Mouse (Mus musculus) bone marrow, adult 2 months (tissue): ENCODE data around the gene Cbll1. TPM values are rescaled to one million over a fixed set of nuclear protein-coding genes. Genes with fewer than 3 reads are reported as not detected.

ENCODE experiments used
- H3K27ac ChIP-seq: fragments of 200-500 bp; 2 replicates; pipeline ENCODE4 v1.5.1; 2012; ENCODE audit warnings: low read depth, mild to moderate bottlenecking, control low read depth, inconsistent platforms, low read length; ENCODE audit not compliant: control insufficient read depth, poor library complexity, insufficient read depth
- H3K4me1 ChIP-seq: fragments of 200-500 bp; 2 replicates; pipeline ENCODE4 v1.6.1; 2011; ENCODE audit warnings: low read length; ENCODE audit not compliant: control insufficient read depth, insufficient read depth
- H3K4me3 ChIP-seq: fragments of 200-500 bp; replicated peaks from 2 replicates; pipeline ENCODE3; 2011; ENCODE audit warnings: mild to moderate bottlenecking, low read depth, low read length, control low read depth; ENCODE audit not compliant: control insufficient read depth
- CTCF ChIP-seq: fragments of 200-500 bp; IDR thresholded peaks from 2 replicates; pipeline ENCODE4 v1.5.1; 2011; ENCODE audit warnings: low read length, control low read depth; ENCODE audit not compliant: control insufficient read depth, insufficient read depth
- POLR2A ChIP-seq: fragments of 200-500 bp; IDR thresholded peaks from 2 replicates; pipeline ENCODE4 v1.6.1; 2011; ENCODE audit warnings: low read depth, mild to moderate bottlenecking, control low read depth, low read length, borderline replicate concordance; ENCODE audit not compliant: control insufficient read depth
- WGBS: fragments of 180-500 bp; shearing (Covaris S2); methylation state at CpG from one replicate; pipeline ENCODE4 v1.1.7; 2018; 5-methylcytosine and 5-hydroxymethylcytosine counted together
- polyA plus RNA-seq: library from polyadenylated mRNA; stranded (reverse); fragments of >200 nt; gene quantifications from 2 replicates; pipeline ENCODE4 v1.2.4, GENCODE M21; 2011; ENCODE audit warnings: low replicate concordance; ENCODE audit not compliant: missing spikeins, insufficient read depth, insufficient read length

The Cbll1 gene
- polyA plus RNA-seq = 6.1 and 7.7 TPM in 2 replicates

GRCm38 (mm10) chr12:31499314-31500131 is at the start of gene Cbll1:
Cbll1 (minus strand) TSS chr12:31499616.
- H3K4me3 ChIP-seq = peak within 1 kb of the TSS; percentile 97
- peaks cover 1% of the 10 kb centered on the region; the same call in 1 of the 2 replicates for H3K4me1 ChIP-seq
- TF ChIP-seq POLR2A = peak; percentile 92
- no peak for TF ChIP-seq CTCF
- H3K27ac ChIP-seq = peak within 1 kb of the TSS; percentile 94
- under 1% methylated on average over 68 of the region's 68 CpGs for WGBS

- Histone ChIP-seq H3K27ac (no peak overlapping the region), H3K4me1 (no peaks in the 10 kb centered on the region), H3K4me3 (no peak overlapping the region)
- 8% methylated on average over 1 of the region's 1 CpGs for WGBS
- TF ChIP-seq POLR2A (no peak), CTCF (no peak)
Observed at GRCm38 (mm10) chr12:31546061-31546460, 46.6 kb upstream of the Cbll1 start.

GRCm38 (mm10) chr12:31545219-31545618 is 45.8 kb upstream of the Cbll1 start:
- TF ChIP-seq POLR2A = no peak
- TF ChIP-seq CTCF = no peak
- Histone ChIP-seq H3K4me3 (no peak overlapping the region), H3K4me1 (no peaks in the 10 kb centered on the region), H3K27ac (no peak overlapping the region)
- 54% methylated on average over 2 of the region's 2 CpGs for WGBS

- 69% methylated on average over 5 of the region's 5 CpGs for WGBS
- no peak overlapping the region for H3K4me3 ChIP-seq
- no peaks in the 10 kb centered on the region for H3K4me1 ChIP-seq
- no peak overlapping the region for H3K27ac ChIP-seq
- no peak for TF ChIP-seq CTCF
- TF ChIP-seq POLR2A = no peak
Observed at GRCm38 (mm10) chr12:31541541-31541940, 42.1 kb upstream of the Cbll1 start.

- Histone ChIP-seq H3K27ac (no peak overlapping the region), H3K4me1 (no peaks in the 10 kb centered on the region), H3K4me3 (no peak overlapping the region)
- 71% methylated on average over 2 of the region's 2 CpGs for WGBS
- TF ChIP-seq CTCF = no peak
- no peak for TF ChIP-seq POLR2A
Observed at GRCm38 (mm10) chr12:31539783-31540182, 40.4 kb upstream of the Cbll1 start.

- Histone ChIP-seq H3K27ac (no peak overlapping the region), H3K4me1 (no peaks in the 10 kb centered on the region), H3K4me3 (no peak overlapping the region)
- TF ChIP-seq POLR2A = no peak
- TF ChIP-seq CTCF = no peak
- WGBS = 69% methylated on average over 7 of the region's 7 CpGs
Observed at GRCm38 (mm10) chr12:31537515-31538230, 38.3 kb upstream of the Cbll1 start.

GRCm38 (mm10) chr12:31534060-31534843 is 34.8 kb upstream of the Cbll1 start:
- 77% methylated on average over 11 of the region's 11 CpGs for WGBS

GRCm38 (mm10) chr12:31533218-31533908 is 33.9 kb upstream of the Cbll1 start:
- Histone ChIP-seq H3K4me3 (no peak overlapping the region), H3K27ac (no peak overlapping the region), H3K4me1 (no peaks in the 10 kb centered on the region)
- 57% methylated on average over 10 of the region's 10 CpGs for WGBS
- TF ChIP-seq CTCF = no peak
- no peak for TF ChIP-seq POLR2A

More at GRCm38 (mm10) chr12:31534060-31534843, 34.8 kb upstream of the Cbll1 start:
- Histone ChIP-seq H3K27ac (no peak overlapping the region), H3K4me3 (no peak overlapping the region), H3K4me1 (no peaks in the 10 kb centered on the region)
- TF ChIP-seq POLR2A (no peak), CTCF (no peak)
